Mouse (Mus musculus) layer of hippocampus, adult 18-20 months (tissue): ENCODE results near the gene 4933407L21Rik. TPM values are rescaled to one million over a fixed set of nuclear protein-coding genes. Genes with fewer than 3 reads are reported as not detected.
A peak's percentile ranks its signal among the peaks of the same experiment; 100 is the strongest.

Experiments used
- DNase-seq, 2 experiments: peaks; one replicate each; pipeline ENCODE4 v3.0.0; 2022; ENCODE audit warnings: low spot score in 2 of 2
- total RNA-seq, 2 experiments: library from RNA; stranded (reverse); gene quantifications; 2 replicates each; pipeline ENCODE4 v1.2.3; 2021

The 4933407L21Rik gene
- total RNA-seq, 2 experiments from 2014 or later: 3.3 to 4.1 TPM

GRCm38 (mm10) chr1:85915890-85916289 lies 12.4 kb upstream of the 4933407L21Rik start:
- DNase-seq: no peak

- peak in 1 of 2 experiments; percentile 73 for DNase-seq
These were observed 11.3 kb upstream of the 4933407L21Rik start for GRCm38 (mm10) chr1:85916830-85917450.

GRCm38 (mm10) chr1:85919621-85920020 lies 8.7 kb upstream of the 4933407L21Rik start:
- DNase-seq: no peak

DNA sequence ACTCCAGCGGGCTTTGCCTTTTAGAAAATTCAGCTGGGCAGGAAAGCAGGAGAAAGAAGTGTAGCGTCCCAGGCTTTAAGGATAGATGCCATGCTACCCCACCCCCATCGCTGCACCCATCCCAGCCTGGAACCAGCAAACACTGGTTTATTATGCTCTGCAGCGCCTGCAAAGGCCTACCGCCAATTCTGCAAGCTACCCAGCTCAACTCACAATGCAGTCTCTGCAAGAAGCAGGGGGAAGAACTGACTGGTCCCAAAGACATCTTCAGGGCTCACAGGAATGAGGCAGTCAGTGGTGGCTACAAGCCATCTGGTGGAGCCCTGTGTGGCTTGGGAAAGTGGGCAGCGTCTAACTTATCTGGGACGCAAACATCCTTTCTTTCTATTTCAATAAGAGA lies 6.6 kb upstream of the 4933407L21Rik start:
- DNase-seq: no peak

- no peak for DNase-seq
These were observed 6.0 kb upstream of the 4933407L21Rik start for GRCm38 (mm10) chr1:85922127-85922864.

DNA sequence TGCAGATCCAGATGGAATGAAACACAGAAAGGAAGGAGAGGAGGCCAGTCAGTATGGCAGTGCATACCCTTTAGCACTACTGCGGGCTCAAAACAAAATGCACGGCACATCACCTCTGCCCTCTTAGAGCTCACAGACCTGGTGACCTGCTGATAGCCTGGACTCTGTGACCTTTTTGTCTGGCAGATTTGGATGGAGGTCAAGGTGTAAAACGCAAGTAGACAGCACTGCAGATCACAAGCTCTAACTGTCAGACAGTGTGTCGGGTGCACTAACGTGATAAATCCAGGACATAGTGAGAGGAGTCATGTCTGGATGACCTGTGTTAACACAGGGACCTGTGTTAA lies 5.4 kb upstream of the 4933407L21Rik start:
- DNase-seq: no peak

- no peak for DNase-seq
These were observed 3.1 kb upstream of the 4933407L21Rik start for GRCm38 (mm10) chr1:85925183-85925582.

DNA sequence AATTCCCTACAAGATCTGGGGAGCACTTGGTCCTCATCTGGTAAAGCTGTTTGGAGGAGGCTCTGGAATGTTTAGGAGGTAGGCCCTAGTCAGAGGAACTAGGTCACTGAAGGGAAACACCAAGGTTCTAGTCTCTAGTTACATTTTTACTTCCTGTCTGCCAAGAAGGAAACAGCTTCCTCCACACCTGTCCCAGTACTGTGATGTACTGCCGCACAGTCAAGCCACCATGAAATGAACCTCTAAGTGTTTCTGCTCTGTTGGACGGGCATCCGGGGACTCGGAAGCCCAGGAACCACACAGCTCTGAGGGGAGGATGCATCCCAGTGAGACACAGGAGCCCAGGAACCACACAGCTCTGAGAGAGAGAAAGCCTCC lies 394 bp downstream of the 4933407L21Rik start:
- no peak for DNase-seq

- no peak for DNase-seq
These were observed 1.1 kb downstream of the 4933407L21Rik start for GRCm38 (mm10) chr1:85929406-85929805.

- DNase-seq: peak in 1 of 2 experiments; percentile 75
These were observed 2.9 kb downstream of the 4933407L21Rik start for GRCm38 (mm10) chr1:85931170-85931569.

DNA sequence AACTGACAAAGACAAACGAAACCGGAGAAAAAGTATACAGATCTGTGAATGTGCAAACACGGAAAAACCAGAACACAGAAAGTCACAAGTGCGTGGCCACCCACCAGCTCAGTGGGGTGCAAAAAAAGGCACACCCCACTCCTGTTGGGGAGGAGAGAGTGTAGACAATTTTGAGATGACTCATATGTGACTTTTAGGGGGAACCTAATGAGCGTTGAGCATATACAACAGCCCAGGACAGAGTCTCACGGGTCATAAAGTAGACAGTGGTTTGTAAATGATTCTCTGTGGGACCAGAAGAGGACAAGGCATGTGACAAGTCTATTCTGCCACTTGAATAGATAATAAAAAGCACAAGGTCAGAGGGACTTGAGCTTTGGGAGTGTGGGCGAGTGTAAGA lies 4.9 kb downstream of the 4933407L21Rik start:
- no peak for DNase-seq

DNA sequence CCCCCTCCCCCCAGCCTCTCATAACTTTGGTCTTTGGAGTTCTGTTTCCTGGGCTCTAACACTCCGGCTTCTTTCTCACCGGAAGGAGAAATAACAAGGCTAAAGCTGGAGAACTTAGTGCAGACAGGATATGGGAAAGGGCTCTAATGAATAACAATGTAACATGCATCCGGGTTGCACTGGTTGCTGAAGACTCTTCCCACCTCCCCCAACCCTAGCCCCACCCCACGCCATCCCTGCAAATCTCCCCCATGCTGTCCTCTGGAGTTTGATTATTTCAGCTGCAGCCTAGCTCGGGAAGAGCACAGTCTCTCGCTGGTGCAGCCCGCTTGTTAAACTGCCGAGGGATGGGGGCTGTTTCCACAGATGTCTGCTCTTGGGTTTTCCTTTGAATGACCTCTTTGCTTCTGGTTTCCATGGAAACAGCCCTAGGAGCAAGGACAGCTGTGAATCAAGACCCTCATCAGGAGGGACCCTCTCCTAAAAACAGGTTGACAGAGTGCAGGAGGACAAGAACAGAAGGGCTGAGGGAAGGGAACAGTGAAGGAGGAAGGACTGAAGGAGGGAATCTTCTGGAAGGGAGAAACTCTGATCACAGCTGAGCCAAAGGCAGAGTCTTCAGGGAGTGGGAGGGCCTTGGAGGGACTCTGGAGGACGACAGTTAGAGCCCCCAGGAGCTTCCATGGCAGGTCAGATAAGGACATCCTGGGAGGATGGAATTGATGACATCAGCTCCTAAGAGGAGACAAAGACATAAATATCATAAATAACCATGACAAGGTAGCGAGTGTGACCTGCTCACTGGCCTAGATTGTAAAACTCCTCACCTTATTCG lies 5.6 kb downstream of the 4933407L21Rik start:
- no peak for DNase-seq

DNA sequence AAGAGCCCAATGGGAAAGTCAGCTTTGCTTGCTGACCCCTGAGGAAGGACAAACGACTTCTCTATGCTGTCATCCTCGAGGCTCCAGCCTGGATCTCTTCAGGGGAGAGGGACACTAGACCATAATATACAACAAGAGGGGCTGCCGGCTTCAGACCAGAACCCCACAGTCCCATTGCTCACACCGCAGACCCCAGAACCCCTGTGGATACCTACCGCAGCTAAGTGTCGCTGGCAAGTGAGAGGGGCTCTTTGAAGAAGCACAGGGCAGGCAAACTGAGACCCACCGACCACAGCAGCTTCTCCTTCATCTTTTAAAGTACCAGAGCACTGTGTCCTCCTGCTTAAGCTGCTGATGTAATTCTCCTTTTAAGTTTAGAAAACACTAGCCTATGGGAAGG lies 6.3 kb downstream of the 4933407L21Rik start:
- no peak for DNase-seq

GRCm38 (mm10) chr1:85935148-85935852 lies 7.0 kb downstream of the 4933407L21Rik start:
- peak in 1 of 2 experiments; percentile 78 for DNase-seq

DNA sequence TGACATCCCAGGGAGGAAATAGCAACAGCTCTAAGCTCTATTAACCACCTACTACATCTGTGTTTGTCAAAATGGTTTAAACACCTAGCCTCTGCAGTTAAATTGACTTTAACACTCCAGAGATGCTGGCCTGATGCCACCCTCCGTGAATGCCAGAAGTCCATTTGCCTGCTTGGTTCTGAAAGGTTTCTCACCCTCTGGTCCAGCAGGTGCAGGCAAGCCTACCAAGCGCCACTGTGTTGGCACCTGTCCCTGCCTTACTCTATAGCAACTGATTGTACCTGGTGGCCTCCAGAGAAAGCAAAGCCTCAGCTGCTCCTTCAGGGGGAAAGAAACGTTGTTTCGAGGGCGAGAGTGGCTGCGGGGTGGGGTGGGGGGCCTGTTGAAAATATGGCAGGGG lies 8.0 kb downstream of the 4933407L21Rik start:
- DNase-seq: no peak

GRCm38 (mm10) chr1:85937323-85937722 lies 9.0 kb downstream of the 4933407L21Rik start:
- no peak for DNase-seq

- DNase-seq: no peak
These were observed 14.0 kb downstream of the 4933407L21Rik start for GRCm38 (mm10) chr1:85942318-85942717.

DNA sequence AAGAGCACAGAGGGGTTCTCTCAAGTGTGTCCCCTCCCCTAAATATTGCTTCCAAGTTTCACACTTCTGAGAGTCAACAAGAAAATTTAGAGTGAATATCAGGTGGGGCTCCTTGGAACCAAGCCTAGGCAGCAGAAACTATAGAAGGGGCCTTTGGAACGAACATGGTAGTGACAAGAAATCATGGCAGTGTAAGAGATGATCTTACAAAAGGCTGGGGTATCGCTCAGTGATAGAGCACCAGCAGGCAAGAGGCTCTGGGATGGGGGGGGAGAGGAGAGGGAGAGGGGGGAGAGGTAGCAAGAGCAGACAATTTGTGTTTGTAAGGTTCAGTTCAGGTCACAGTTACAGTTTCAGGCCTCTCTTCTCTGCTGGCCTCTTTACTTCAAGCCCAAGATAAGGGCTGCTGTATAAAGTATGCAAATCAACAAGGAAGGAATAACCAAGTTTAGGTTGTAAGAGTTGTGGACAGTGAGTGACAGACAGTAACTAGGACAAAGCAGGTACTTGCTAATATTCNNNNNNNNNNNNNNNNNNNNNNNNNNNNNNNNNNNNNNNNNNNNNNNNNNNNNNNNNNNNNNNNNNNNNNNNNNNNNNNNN lies 20.9 kb downstream of the 4933407L21Rik start:
- no peak for DNase-seq

- DNase-seq: no peak
These were observed 26.9 kb downstream of the 4933407L21Rik start for GRCm38 (mm10) chr1:85955150-85955549.

GRCm38 (mm10) chr1:85957290-85957689 lies 29.0 kb downstream of the 4933407L21Rik start:
- no peak for DNase-seq
